Mouse (Mus musculus): Measurements from ENCODE around the gene Notch4.

Notch4 gene

GRCm38 (mm10) chr17:34571875-34572274 is 7.8 kb downstream of the Notch4 start:
- no peak for DNase-seq (ENCODE audit: low spot score)

- DNase-seq (ENCODE audit: low spot score): no peak
Measured at GRCm38 (mm10) chr17:34572361-34572760, 8.3 kb downstream of the Notch4 start.

- DNase-seq (ENCODE audit: low spot score): no peak
Measured at GRCm38 (mm10) chr17:34576577-34576976, 12.5 kb downstream of the Notch4 start.

GRCm38 (mm10) chr17:34578070-34578469 is 14.0 kb downstream of the Notch4 start:
- DNase-seq (ENCODE audit: low spot score): no peak

- no peak for DNase-seq (ENCODE audit: low spot score)
Measured at GRCm38 (mm10) chr17:34582528-34582927, 18.5 kb downstream of the Notch4 start.

GRCm38 (mm10) chr17:34583397-34583796 is 19.3 kb downstream of the Notch4 start:
- no peak for DNase-seq (ENCODE audit: low spot score)

- no peak for DNase-seq (ENCODE audit: low spot score)
Measured at GRCm38 (mm10) chr17:34583819-34584218, 19.8 kb downstream of the Notch4 start.

GRCm38 (mm10) chr17:34585121-34585520 is 21.1 kb downstream of the Notch4 start:
- DNase-seq (ENCODE audit: low spot score): no peak

GRCm38 (mm10) chr17:34585877-34586771 is 22.1 kb downstream of the Notch4 start:
- peak; percentile 72 for DNase-seq (ENCODE audit: low spot score)

GRCm38 (mm10) chr17:34586796-34587422 is 22.8 kb downstream of the Notch4 start:
- DNase-seq (ENCODE audit: low spot score): peak; percentile 96

- DNase-seq (ENCODE audit: low spot score): peak; percentile 95
Measured at GRCm38 (mm10) chr17:34587423-34587811, 23.3 kb downstream of the Notch4 start.

- no peak for DNase-seq (ENCODE audit: low spot score)
Measured at GRCm38 (mm10) chr17:34587814-34588213, 23.7 kb downstream of the Notch4 start.

GRCm38 (mm10) chr17:34588767-34589166 is 24.7 kb downstream of the Notch4 start:
- DNase-seq (ENCODE audit: low spot score): no peak

- no peak for DNase-seq (ENCODE audit: low spot score)
Measured at GRCm38 (mm10) chr17:34589206-34589605, 25.1 kb downstream of the Notch4 start.

- peak; percentile 33 for DNase-seq (ENCODE audit: low spot score)
Measured at GRCm38 (mm10) chr17:34589681-34590101, 25.6 kb downstream of the Notch4 start, which contains the start of gene Gpsm3. Gpsm3 (plus strand) TSS chr17:34589806.

GRCm38 (mm10) chr17:34590154-34590987 is 26.3 kb downstream of the Notch4 start:
- DNase-seq (ENCODE audit: low spot score): no peak

GRCm38 (mm10) chr17:34591029-34591993 is 27.2 kb downstream of the Notch4 start, which contains the start of gene Pbx2:
Pbx2 (plus strand) TSS chr17:34591266.
- DNase-seq (ENCODE audit: low spot score): peak; percentile 65

- peak; percentile 88 for DNase-seq (ENCODE audit: low spot score)
Measured at GRCm38 (mm10) chr17:34591994-34592375, 27.9 kb downstream of the Notch4 start.

- DNase-seq (ENCODE audit: low spot score): peak; percentile 75
Measured at GRCm38 (mm10) chr17:34592581-34593549, 28.8 kb downstream of the Notch4 start.

Data from embryo, embryonic 10 days (tissue).